Mouse (Mus musculus): ENCODE measurements at regions not wholly inside any gene's neighbourhood (a gene's known extent, or its start where the extent isn't known, plus 50 kb on each side); places are given as distances from the start of the nearest gene placed in this dataset.

DNA sequence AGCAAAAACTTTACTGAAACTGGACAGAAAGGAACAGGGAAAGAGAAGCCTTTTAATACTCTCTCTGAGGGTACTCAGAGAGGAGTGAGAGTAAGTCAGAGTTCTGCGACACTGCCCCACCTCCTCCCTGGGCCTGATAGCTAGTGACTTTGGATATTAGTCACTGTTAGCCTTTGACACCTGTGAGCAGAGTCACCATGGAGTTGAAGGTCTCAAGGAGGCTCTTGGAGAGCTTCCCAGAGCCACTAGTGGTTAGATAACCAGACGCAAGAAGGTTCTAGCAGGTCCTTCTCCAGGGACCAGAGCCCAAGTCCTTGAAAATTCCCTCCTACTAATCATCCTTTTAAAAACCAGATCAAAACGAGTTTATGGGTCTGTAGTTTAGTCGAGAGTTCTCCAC is 94.3 kb downstream of the Brms1l start:
- TF ChIP-seq CTCF (IDR thresholded peaks at IDR 0.05) (no peak), POLR2A (IDR thresholded peaks at IDR 0.05; ENCODE audit: insufficient read depth, low read depth, low read length) (no peak), EP300 (IDR thresholded peaks at IDR 0.05; ENCODE audit: insufficient read depth, low read depth, low read length) (no peak)
